Mouse (Mus musculus): Measurements from ENCODE around the gene Coro7.
"Not testable (repeated sequence)": the region's sequence is repeated elsewhere in the genome, so short reads cannot be mapped to it uniquely, and the experiment has no call there.

The Coro7 gene

DNA sequence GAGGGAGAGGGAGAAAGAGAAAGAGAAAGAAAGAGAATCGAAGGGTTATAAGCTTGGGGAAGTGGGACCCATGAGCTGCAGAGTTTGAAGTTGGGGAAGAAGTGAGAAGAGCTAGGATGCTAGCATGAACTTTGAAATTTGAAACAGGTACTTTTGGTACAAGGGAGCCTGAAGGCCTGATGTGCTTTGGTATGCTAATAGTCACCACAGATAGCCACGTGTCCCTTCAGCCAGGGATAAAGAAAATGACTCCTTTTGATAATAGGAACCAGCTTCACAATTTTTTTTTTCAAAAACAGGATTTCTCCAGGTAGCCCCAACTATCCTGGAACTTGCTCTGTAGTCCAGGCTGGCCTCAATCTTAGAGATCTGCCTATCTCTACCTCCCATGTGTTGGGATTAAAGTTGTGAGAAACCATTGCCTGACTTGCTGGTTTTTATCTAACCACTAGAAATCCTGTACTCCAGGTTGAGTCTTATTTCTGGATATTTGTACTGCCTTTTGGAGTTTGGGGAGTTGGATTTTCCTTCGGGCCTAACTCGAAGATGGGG lies 3.1 kb upstream of the Coro7 start:
- no peak for DNase-seq (ENCODE audit: low spot score in 2 of 2)

DNA sequence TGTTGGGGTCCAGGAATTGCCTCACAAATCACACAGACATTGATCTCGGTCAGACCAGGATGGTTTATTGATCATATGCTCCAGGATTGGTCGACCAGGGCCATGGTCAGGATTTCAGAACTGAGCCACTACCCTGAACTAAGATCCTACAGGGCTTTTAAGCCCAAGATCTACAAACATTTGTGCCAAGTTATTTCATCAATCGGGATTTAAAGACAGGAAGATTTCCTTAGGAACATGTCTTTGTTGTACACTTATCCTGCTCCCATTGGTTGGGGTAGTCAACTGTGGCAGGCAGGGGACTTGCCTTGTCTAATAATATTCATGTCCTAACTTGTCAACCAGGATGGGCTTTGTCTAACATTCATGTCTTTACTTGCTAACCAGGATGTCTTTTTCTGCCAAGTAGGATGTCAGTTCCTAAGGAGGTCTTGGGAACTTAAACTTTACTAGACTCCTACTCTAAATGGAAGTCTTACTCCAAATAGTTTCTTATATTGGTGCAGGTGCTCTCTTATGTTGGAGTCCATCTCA lies 1.4 kb upstream of the Coro7 start:
- DNase-seq (ENCODE audit: low spot score in 2 of 2) = not testable (repeated sequence)

DNA sequence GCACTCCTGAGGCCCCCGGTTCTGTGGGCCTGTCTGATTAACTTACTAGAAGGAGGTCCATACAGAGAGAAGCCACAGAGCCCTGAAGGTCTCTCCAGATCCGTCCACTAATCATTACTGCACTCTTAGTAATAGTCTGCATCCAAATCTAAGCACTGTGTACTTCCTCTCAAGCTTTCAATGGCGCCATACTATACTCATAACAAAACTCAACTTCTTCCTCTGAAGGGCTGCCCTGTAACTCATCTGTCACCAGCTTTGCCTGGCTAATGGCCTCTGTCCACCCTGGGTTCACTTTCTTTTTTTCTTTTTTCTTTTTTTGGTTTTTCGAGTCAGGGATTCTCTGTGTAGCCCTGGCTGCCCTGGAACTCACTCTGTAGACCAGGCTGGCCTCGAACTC lies 1.5 kb downstream of the Coro7 start:
- DNase-seq (ENCODE audit: low spot score in 2 of 2) = no peak

GRCm38 (mm10) chr16:4676836-4677235 lies 2.7 kb downstream of the Coro7 start:
- DNase-seq (ENCODE audit: low spot score in 2 of 2) = no peak

GRCm38 (mm10) chr16:4674091-4674490 lies 5.5 kb downstream of the Coro7 start:
- no peak for DNase-seq (ENCODE audit: low spot score in 2 of 2)

- DNase-seq (ENCODE audit: low spot score in 2 of 2) = no peak
Measured at GRCm38 (mm10) chr16:4670317-4670716, 9.3 kb downstream of the Coro7 start.

- DNase-seq (ENCODE audit: low spot score in 2 of 2) = peak; percentile 72 to 91
Measured at GRCm38 (mm10) chr16:4667190-4667808, 12.3 kb downstream of the Coro7 start.

DNA sequence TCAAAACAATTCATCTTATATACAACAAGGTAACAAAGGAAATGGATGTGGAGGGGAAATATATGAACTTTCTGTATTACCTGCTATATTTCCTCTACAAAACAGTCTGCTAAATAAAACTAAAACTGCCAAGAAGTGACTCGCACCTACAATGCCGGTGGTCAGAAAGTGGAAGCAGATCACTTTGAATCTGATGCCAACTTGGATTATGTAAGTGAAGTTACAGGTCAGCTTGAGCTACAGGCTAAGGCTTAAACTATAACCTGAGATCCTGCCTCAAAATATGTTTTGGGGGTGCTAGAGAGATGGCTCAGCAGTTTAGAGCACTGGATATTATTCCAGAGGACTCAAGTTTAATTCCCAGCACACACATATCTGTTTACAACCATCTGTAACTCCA lies 13.9 kb downstream of the Coro7 start:
- no peak for DNase-seq (ENCODE audit: low spot score in 2 of 2)

GRCm38 (mm10) chr16:4663806-4664205 lies 15.8 kb downstream of the Coro7 start:
- no peak for DNase-seq (ENCODE audit: low spot score in 2 of 2)

DNA sequence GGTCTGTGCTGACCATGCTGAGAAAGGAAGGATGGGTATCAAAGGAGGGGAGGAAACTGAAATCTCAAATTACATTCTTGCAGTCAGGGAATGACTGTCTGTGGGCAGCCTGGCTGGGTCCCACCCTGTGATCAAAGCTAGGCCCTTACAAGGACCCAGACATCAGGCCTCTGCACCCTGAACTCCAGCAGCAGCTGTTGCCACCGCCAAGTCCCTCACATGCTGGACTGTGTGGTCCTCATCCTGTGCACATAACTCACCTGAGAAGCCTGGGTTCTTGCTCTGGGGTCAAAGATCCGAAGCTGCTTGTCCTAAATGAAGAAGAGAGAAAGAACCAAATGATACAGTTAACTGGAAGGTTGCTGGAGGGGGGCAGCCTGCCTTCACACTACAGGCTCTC lies 18.0 kb downstream of the Coro7 start:
- DNase-seq (ENCODE audit: low spot score in 2 of 2) = no peak

- no peak for DNase-seq (ENCODE audit: low spot score in 2 of 2)
Measured at GRCm38 (mm10) chr16:4659326-4659725, 20.3 kb downstream of the Coro7 start.

- DNase-seq (ENCODE audit: low spot score in 2 of 2) = no peak
Measured at GRCm38 (mm10) chr16:4658781-4659245, 20.8 kb downstream of the Coro7 start.

DNA sequence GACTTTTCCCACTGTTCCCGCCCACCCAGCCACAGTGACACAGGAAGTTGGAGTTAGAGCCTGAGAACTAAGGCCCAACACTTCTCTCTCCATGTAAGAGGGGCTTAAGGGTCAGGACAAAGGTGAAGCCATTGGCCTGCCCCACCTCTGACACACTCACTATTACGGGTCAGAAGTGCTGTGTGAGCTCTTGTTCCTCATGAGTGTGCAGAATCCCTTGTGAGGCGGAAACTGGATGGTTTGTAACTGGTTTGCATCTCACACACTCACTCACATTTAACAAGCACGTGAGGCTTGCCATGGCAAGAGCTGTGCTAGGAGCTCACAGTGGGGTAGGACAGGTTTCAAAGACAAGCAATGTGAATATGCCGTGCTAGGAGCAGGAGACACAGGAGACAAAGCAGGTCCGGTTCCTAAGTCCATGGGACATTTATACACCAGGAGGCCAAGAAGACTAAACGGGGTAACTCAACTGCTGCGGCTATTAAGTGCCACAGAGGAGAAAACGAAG lies 23.0 kb downstream of the Coro7 start:
- DNase-seq (ENCODE audit: low spot score in 2 of 2) = no peak

DNA sequence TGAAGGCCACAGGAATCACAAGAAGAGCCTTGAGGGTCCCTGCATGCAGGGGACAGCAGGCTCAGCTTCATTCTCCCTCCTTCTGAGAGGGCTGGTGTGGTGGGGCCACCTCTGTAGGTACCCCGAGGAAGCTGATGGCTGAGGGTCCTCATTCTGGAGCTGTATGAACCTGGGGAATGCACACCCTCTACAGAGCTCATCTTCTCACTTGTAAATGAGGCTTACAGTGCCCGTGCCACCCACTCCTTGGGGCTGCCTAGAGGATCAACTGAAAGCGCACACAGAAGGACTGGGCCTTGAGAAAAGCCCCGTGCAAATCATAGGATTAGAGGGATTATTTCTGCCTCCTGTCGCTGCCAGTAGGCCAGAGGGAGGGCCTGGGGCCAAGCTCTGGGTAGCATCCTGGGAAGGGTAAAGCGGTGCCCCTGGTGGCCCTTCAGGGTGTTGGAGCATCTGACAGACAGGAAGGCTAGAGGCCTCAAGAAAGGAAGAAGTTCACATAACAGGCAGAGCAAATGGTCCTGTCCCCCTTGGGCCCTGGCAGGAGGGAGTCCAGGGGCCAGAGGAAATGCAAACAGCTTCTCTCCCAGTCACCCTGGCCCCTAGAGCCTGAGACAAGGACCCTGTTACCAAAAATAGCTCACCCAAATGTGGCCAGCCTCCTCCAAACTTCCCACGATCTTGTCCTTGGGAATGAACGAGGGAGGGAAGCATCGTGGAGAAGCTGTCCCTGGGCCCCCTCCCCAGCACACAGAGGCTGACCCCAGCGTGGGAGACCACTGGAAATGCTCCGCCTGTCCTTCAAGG lies 23.6 kb downstream of the Coro7 start:
- DNase-seq (ENCODE audit: low spot score in 2 of 2) = no peak

DNA sequence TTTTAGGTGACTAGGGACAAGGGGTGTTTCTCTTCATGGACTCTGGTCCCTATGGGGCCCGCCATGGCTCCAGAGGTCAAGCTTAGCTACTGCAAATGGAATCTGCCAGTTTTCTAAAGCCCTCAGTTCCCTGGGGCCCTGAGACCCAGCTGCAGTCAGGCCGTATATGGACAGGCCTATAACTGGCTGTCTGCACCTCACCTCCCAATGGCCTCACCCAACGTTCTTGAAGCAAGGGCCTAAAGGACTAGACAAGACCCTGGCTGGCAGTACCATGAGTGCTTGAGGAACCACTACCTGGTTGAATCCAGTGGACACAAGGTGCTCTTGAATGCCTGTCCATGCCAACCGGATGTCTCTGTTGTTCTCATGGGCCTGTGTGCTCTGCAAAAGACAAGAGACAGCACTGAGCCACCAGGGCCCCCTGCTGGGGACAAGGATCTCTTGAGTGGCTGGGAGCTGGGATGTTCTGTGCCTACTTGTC lies 24.3 kb downstream of the Coro7 start:
- no peak for DNase-seq (ENCODE audit: low spot score in 2 of 2)

DNA sequence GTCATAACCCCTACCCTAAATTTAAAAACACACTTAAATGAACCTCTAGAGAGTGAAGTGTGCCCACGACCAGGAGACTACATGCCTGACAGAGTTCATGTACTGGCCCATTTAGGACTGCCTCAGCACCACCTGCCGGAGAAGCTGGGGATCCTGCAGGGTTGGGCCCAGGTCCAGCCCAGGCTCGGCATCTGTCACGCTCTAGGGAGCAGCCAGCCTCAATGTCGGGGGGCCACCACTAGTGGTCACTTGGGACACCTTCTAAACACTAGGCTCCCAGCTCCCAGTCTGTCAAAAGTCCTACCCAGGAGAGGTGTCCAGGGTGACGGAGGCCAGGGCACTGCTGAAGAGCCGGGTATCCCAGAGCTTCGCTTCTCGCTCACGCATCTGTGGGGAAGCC lies 24.9 kb downstream of the Coro7 start:
- DNase-seq (ENCODE audit: low spot score in 2 of 2) = no peak

- no peak for DNase-seq (ENCODE audit: low spot score in 2 of 2)
Measured at GRCm38 (mm10) chr16:4652707-4653416, 26.7 kb downstream of the Coro7 start.

- DNase-seq (ENCODE audit: low spot score in 2 of 2) = no peak
Measured at GRCm38 (mm10) chr16:4651624-4652023, 28.0 kb downstream of the Coro7 start.

DNA sequence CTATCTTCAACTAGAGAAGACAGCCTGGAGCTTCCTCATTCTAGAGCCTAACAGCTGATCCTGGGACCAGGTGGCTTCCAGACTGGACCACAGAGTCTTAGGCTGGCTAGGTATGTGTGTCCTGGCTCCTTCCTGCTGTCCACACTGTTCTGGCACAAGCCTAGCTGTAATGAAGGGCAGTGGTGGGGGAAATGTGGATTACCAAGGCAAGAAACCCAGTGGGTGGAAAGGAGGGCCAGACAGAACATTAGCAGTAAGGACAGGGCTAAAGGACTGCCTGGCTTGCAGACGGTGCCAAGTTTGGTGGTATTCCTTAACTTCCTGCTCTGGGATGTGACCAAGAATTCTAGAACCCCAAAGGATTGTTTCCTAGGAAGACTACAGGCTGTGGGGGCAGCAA lies 28.5 kb downstream of the Coro7 start:
- DNase-seq (ENCODE audit: low spot score in 2 of 2) = no peak

- no peak for DNase-seq (ENCODE audit: low spot score in 2 of 2)
Measured at GRCm38 (mm10) chr16:4650161-4650560, 29.4 kb downstream of the Coro7 start.

DNA sequence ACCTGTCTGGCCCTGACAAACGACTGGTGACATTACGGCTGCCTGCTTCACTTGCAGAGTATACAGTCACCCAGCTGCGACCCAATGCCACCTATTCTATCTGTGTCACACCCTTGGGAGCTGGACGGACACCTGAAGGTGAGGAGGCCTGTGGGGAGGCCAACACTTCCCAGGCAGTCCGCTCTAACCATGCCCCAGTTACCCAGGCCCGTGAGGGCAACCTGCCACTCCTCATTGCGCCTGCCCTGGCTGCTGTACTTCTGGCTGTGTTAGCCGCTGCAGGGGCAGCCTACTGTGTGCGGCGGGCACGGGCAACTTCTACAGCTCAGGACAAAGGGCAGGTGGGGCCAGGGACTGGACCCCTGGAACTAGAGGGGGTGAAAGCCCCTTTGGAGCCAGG lies 29.9 kb downstream of the Coro7 start:
- no peak for DNase-seq (ENCODE audit: low spot score in 2 of 2)

- DNase-seq (ENCODE audit: low spot score in 2 of 2) = no peak
Measured at GRCm38 (mm10) chr16:4649211-4649610, 30.4 kb downstream of the Coro7 start.
